In the genomic region with DNA sequence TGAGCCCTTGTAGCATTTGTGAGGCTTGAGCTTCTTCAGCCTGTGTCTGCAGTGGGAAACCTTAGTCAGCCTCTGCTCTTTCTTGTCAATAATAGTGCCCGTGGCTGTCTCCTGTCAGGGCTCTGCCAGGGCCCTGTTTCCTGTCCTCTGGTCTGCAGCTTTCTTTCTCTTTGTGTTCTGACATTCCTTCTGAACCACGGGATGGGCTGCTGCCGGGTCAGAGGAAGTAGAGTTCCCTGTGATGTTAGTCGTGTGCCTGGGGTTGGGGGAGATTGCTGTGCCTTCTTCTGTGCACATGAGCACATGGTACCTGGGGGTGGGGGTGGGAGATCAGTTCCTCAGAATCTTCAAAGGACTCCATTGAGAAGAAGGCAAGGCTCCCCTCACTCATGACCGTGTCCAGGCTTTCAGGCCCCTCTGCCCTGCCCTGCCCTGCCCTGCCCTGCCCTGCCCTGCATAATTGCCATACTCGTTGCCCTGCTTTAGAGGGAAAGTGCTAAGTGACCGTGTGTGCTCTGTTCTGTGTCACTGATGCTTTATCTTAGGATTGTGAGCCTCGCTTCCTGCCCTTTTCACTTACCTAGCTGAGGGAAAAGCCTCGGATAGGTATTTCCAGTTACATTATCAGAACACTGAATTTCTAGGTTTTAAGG, we compare ENCODE assay signal across 14 mouse cellular contexts. TPM values are rescaled to one million over a fixed set of nuclear protein-coding genes. Genes with fewer than 3 reads are reported as not detected.
DNase-seq lines count a peak whose midpoint lies in the region; ATAC-seq and TF ChIP-seq lines count a peak whose summit lies in the region.
"Had no signal": no experiment of that assay in that cellular context is flagged by ENCODE, and none has a peak within 500 bp of the region (broad histone marks: within the 10 kb centered on the region; RNA-seq: fewer than 3 reads in every experiment).

No protein-coding gene starts in this region.

- TF ChIP-seq CTCF in heart, adult 2 months (IDR thresholded peaks at IDR 0.05), result no peak

- no peaks in the 10 kb centered on the region; the same call in 1 of the 2 replicates for H3K79me2 ChIP-seq in heart, adult 2 months (replicated peaks; ENCODE audit: control insufficient read depth, insufficient read depth, low read length)

- peak overlapping the region; percentile 26 to 57; a peak in 1 of 4 replicates for H3K27ac ChIP-seq in heart, embryonic 14.5 days (replicated peaks in 1 of 2; ENCODE audit: control insufficient read depth in 1 of 2, insufficient read depth in 1 of 2, low read depth in 2 of 2, low read length in 2 of 2)
- no peak overlapping the region for H3K27ac ChIP-seq in heart, adult 2 months
- peak overlapping the region; percentile 65 for H3K27ac ChIP-seq in midbrain, embryonic 10.5 days (replicated peaks)
- no peak overlapping the region for H3K27ac ChIP-seq in midbrain, embryonic 14.5 days (replicated peaks; ENCODE audit: low read depth, low read length)
- H3K27ac ChIP-seq in embryonic facial prominence, embryonic 10.5 days (replicated peaks), result peak overlapping the region; percentile 72
- H3K27ac ChIP-seq in stomach, embryonic 16.5 days (ENCODE audit: low read length), result no peak overlapping the region
- H3K27ac ChIP-seq: embryonic facial prominence, embryonic 15.5 days; kidney, embryonic 15.5 days; lung, embryonic 15.5 days had no signal

- H3K36me3 ChIP-seq in heart, embryonic 14.5 days (ENCODE audit: control insufficient read depth, insufficient read depth, low read length), result peaks cover 42% of the 10 kb centered on the region
- no peaks in the 10 kb centered on the region for H3K36me3 ChIP-seq in heart, adult 2 months (ENCODE audit: control insufficient read depth, insufficient read depth, low read length)
- peaks cover 67% of the 10 kb centered on the region for H3K36me3 ChIP-seq in midbrain, embryonic 10.5 days
- H3K36me3 ChIP-seq in midbrain, embryonic 14.5 days (ENCODE audit: control insufficient read depth, insufficient read depth, low read length), result peaks cover 7% of the 10 kb centered on the region; the same call in 1 of the 2 replicates
- H3K36me3 ChIP-seq in embryonic facial prominence, embryonic 10.5 days (replicated peaks), result peaks cover 60% of the 10 kb centered on the region
- H3K36me3 ChIP-seq in stomach, embryonic 16.5 days (ENCODE audit: control insufficient read depth, insufficient read depth, low read length), result no peaks in the 10 kb centered on the region

- H3K9ac ChIP-seq in heart, embryonic 14.5 days (ENCODE audit: low read length), result no peak overlapping the region
- H3K9ac ChIP-seq in heart, adult 2 months (ENCODE audit: low read depth, low read length), result no peak overlapping the region
- no peak overlapping the region for H3K9ac ChIP-seq in midbrain, embryonic 14.5 days (replicated peaks; ENCODE audit: low read length)
- no peak overlapping the region for H3K9ac ChIP-seq in stomach, embryonic 16.5 days (ENCODE audit: low read length)
- H3K9ac ChIP-seq: embryonic facial prominence, embryonic 15.5 days; kidney, embryonic 15.5 days; lung, embryonic 15.5 days had no signal

- no peak overlapping the region for H3K4me2 ChIP-seq in heart, embryonic 14.5 days (ENCODE audit: low read length)
- no peak overlapping the region for H3K4me2 ChIP-seq in midbrain, embryonic 14.5 days (ENCODE audit: low read length)
- H3K4me2 ChIP-seq in stomach, embryonic 16.5 days (ENCODE audit: low read depth, low read length), result no peak overlapping the region
- H3K4me2 ChIP-seq: embryonic facial prominence, embryonic 15.5 days; kidney, embryonic 15.5 days; lung, embryonic 15.5 days had no signal

- peaks cover 11% of the 10 kb centered on the region in 2 experiments; a peak in 3 of 4 replicates for H3K4me1 ChIP-seq in heart, embryonic 14.5 days (ENCODE audit: control insufficient read depth in 2 of 2, insufficient read depth in 2 of 2, low read length in 2 of 2)
- H3K4me1 ChIP-seq in heart, adult 2 months (ENCODE audit: control insufficient read depth, insufficient read depth, low read length), result peaks cover 2% of the 10 kb centered on the region
- peaks cover 10% of the 10 kb centered on the region for H3K4me1 ChIP-seq in midbrain, embryonic 10.5 days
- no peaks in the 10 kb centered on the region for H3K4me1 ChIP-seq in midbrain, embryonic 14.5 days (ENCODE audit: control insufficient read depth, insufficient read depth, low read length)
- H3K4me1 ChIP-seq in embryonic facial prominence, embryonic 10.5 days, result peaks cover 11% of the 10 kb centered on the region
- 0 out of 2 replicates have a peak, but pooled peaks cover 2% of the 10 kb centered on the region for H3K4me1 ChIP-seq in stomach, embryonic 16.5 days (ENCODE audit: control insufficient read depth, insufficient read depth, low read length)
- H3K4me1 ChIP-seq: kidney, embryonic 15.5 days had no signal

- TF ChIP-seq POLR2A in heart, adult 2 months (IDR thresholded peaks at IDR 0.05; ENCODE audit: insufficient read depth, low read depth, low read length), result no peak

- H3K9me3 ChIP-seq in heart, embryonic 14.5 days (ENCODE audit: control insufficient read depth, low read length), result no peaks in the 10 kb centered on the region
- no peaks in the 10 kb centered on the region for H3K9me3 ChIP-seq in midbrain, embryonic 10.5 days (replicated peaks)
- no peaks in the 10 kb centered on the region for H3K9me3 ChIP-seq in midbrain, embryonic 14.5 days (ENCODE audit: control insufficient read depth, low read length)
- H3K9me3 ChIP-seq in embryonic facial prominence, embryonic 10.5 days, result no peaks in the 10 kb centered on the region
- H3K9me3 ChIP-seq in stomach, embryonic 16.5 days (replicated peaks; ENCODE audit: control insufficient read depth, low read length), result no peaks in the 10 kb centered on the region
- H3K9me3 ChIP-seq: embryonic facial prominence, embryonic 15.5 days; kidney, embryonic 15.5 days; lung, embryonic 15.5 days had no signal

- 8% methylated on average over 9 of the region's 9 CpGs for WGBS in heart, embryonic 14.5 days
- WGBS in heart, adult 2 months, result 40% methylated on average over 9 of the region's 9 CpGs
- 57% methylated on average over 9 of the region's 9 CpGs for WGBS in midbrain, embryonic 10.5 days
- 51% methylated on average over 9 of the region's 9 CpGs for whole genome bisulfite sequencing in midbrain, embryonic 14.5 days
- 29% methylated on average over 9 of the region's 9 CpGs for WGBS in embryonic facial prominence, embryonic 10.5 days
- WGBS in stomach, embryonic 16.5 days, result 31% methylated on average over 9 of the region's 9 CpGs

- no peak; the same call in 1 of the 2 replicates for ATAC-seq in heart, embryonic 14.5 days (ENCODE audit: insufficient number of reproducible peaks, insufficient read depth, low FRiP score, low read depth)
- ATAC-seq in midbrain, embryonic 14.5 days (ENCODE audit: low FRiP score, low TSS enrichment), result no peak
- ATAC-seq in stomach, embryonic 16.5 days (ENCODE audit: insufficient read depth, low FRiP score), result peak; percentile 37; the same call in 1 of the 2 replicates

- intact Hi-C loops in heart, adult 2 months (cut with DNase I), result no loop called here

- TF ChIP-seq EP300 in heart, adult 2 months (IDR thresholded peaks at IDR 0.05; ENCODE audit: insufficient read depth, low read depth, low read length), result no peak

- no peak overlapping the region for H3K4me3 ChIP-seq in heart, embryonic 14.5 days (ENCODE audit: control insufficient read depth in 1 of 2, insufficient read depth in 1 of 2, low read depth in 1 of 2, low read length in 2 of 2)
- no peak overlapping the region for H3K4me3 ChIP-seq in heart, adult 2 months
- no peak overlapping the region for H3K4me3 ChIP-seq in midbrain, embryonic 10.5 days
- H3K4me3 ChIP-seq in midbrain, embryonic 14.5 days (replicated peaks; ENCODE audit: low read depth, low read length), result no peak overlapping the region
- no peak overlapping the region for H3K4me3 ChIP-seq in embryonic facial prominence, embryonic 10.5 days
- H3K4me3 ChIP-seq in stomach, embryonic 16.5 days (replicated peaks; ENCODE audit: low read length), result no peak overlapping the region
- H3K4me3 ChIP-seq: embryonic facial prominence, embryonic 15.5 days; kidney, embryonic 15.5 days; lung, embryonic 15.5 days had no signal

- DNase-seq in heart, adult 2 months, result no peak
- no peak for DNase-seq in midbrain, embryonic 10.5 days (ENCODE audit: low spot score)
- DNase-seq in midbrain, embryonic 14.5 days, result no peak
- DNase-seq in embryonic facial prominence, embryonic 10.5 days (ENCODE audit: low spot score), result peak; percentile 25
- no peak for DNase-seq in adrenal gland, postnatal 10 days
- DNase-seq: cerebellum, adult 18-20 months; layer of hippocampus, adult 9-11 months; right cerebral cortex, postnatal 4 days had no signal

- H3K27me3 ChIP-seq in heart, embryonic 14.5 days (ENCODE audit: control insufficient read depth, insufficient read depth, low read length), result no peaks in the 10 kb centered on the region
- H3K27me3 ChIP-seq in heart, adult 2 months (ENCODE audit: control insufficient read depth, insufficient read depth, low read length), result no peaks in the 10 kb centered on the region
- no peaks in the 10 kb centered on the region for H3K27me3 ChIP-seq in midbrain, embryonic 10.5 days (ENCODE audit: low read depth, poor library complexity, severe bottlenecking)
- H3K27me3 ChIP-seq in midbrain, embryonic 14.5 days (ENCODE audit: control insufficient read depth, insufficient read depth, low read length), result no peaks in the 10 kb centered on the region
- no peaks in the 10 kb centered on the region for H3K27me3 ChIP-seq in embryonic facial prominence, embryonic 10.5 days (replicated peaks; ENCODE audit: low read depth, poor library complexity, severe bottlenecking)
- H3K27me3 ChIP-seq in stomach, embryonic 16.5 days (ENCODE audit: control insufficient read depth, insufficient read depth, low read length), result no peaks in the 10 kb centered on the region
- H3K27me3 ChIP-seq: CH12.LX; embryonic facial prominence, embryonic 15.5 days; kidney, embryonic 15.5 days; lung, embryonic 15.5 days had no signal

RNA-seq across cellular contexts. Expression of a gene that starts 36.2 kb away (rescaled TPM):
- 37.1 and 39.8 TPM in 2 replicates for polyA plus RNA-seq in heart, embryonic 14.5 days (2014; fragmentation: Nextera tagmentation; extraction: Ambion mirVana)
- total RNA-seq in heart, adult 2 months (2021), result 1 to 10 TPM; 7.5 to 8.3 TPM
- 2.8 and 4.6 TPM in 2 replicates for polyA plus RNA-seq in heart, adult 2 months (2012; rRNA removed)
- polyA plus RNA-seq in midbrain, embryonic 10.5 days (2016; fragmentation: Nextera tagmentation; extraction: Ambion mirVana), result 109 and 110 TPM in 2 replicates
- 34.2 and 42.3 TPM in 2 replicates for polyA plus RNA-seq in midbrain, embryonic 14.5 days (2014; fragmentation: Nextera tagmentation; extraction: Ambion mirVana)
- 113 and 115 TPM in 2 replicates for polyA plus RNA-seq in embryonic facial prominence, embryonic 10.5 days (2016; fragmentation: Nextera tagmentation; extraction: Ambion mirVana)
- polyA plus RNA-seq in stomach, embryonic 16.5 days (2015; fragmentation: Nextera tagmentation; extraction: Ambion mirVana), result 54.6 and 58.3 TPM in 2 replicates
- total RNA-seq in adrenal gland, postnatal 10 days (2021), result 10 to 100 TPM; 23.3 to 25.1 TPM

Comparison
In these comparisons a context has a peak if more than half of its experiments do, and no peak if none do; other contexts are left out.
1. H3K27ac ChIP-seq: peak in heart, embryonic 14.5 days (2 of 2), midbrain, embryonic 10.5 days (single experiment) and embryonic facial prominence, embryonic 10.5 days (single experiment); none in heart, adult 2 months (single experiment), midbrain, embryonic 14.5 days (single experiment) and stomach, embryonic 16.5 days (single experiment).